Mouse (Mus musculus) stomach, embryonic 14.5 days (tissue): ENCODE results near the gene Acap1. TPM values are rescaled to one million over a fixed set of nuclear protein-coding genes. Genes with fewer than 3 reads are reported as not detected.

Experiments
- ATAC-seq: fragments of 200-750 bp; cut with Nextera tagmentation; 2 replicates; pipeline ENCODE4 v1.8.0; 2017; ENCODE audit warnings: low read depth, moderate TSS enrichment; ENCODE audit not compliant: insufficient number of reproducible peaks, insufficient read depth, low FRiP score
- H3K27ac ChIP-seq: fragments of 300-500 bp; sonication (generic); 2 replicates; pipeline ENCODE4 v1.5.1; 2014; ENCODE audit warnings: mild to moderate bottlenecking, low read length, moderate library complexity, mixed read lengths
- H3K27me3 ChIP-seq: fragments of 300-500 bp; sonication (generic); 2 replicates; pipeline ENCODE4 v1.6.1; 2014; ENCODE audit warnings: low read length, control low read depth, mixed read lengths; ENCODE audit not compliant: control insufficient read depth, insufficient read depth
- H3K36me3 ChIP-seq: fragments of 300-500 bp; sonication (generic); 2 replicates; pipeline ENCODE4 v1.6.1; 2014; ENCODE audit warnings: mild to moderate bottlenecking, control low read depth, low read length, moderate library complexity, mixed read lengths; ENCODE audit not compliant: control insufficient read depth, insufficient read depth
- H3K4me1 ChIP-seq: fragments of 300-500 bp; sonication (generic); 2 replicates; pipeline ENCODE4 v1.6.1; 2014; ENCODE audit warnings: low read length, control low read depth, mixed read lengths; ENCODE audit not compliant: control insufficient read depth, insufficient read depth
- H3K4me2 ChIP-seq: fragments of 300-500 bp; sonication (generic); replicated peaks from 2 replicates; pipeline ENCODE4 v1.6.1; 2014; ENCODE audit warnings: low read depth, low read length, control low read depth
- H3K4me3 ChIP-seq: fragments of 300-500 bp; sonication (generic); 2 replicates; pipeline ENCODE4 v1.5.1; 2014; ENCODE audit warnings: low read depth, low read length, control low read depth
- H3K9ac ChIP-seq: fragments of 300-500 bp; sonication (generic); replicated peaks from 2 replicates; pipeline ENCODE4 v1.6.1; 2014; ENCODE audit warnings: low read depth, mild to moderate bottlenecking, control low read depth, low read length, moderate library complexity, mixed read lengths
- H3K9me3 ChIP-seq: fragments of 300-500 bp; sonication (generic); 2 replicates; pipeline ENCODE4 v1.6.1; 2016; ENCODE audit warnings: low read depth, low read length, control low read depth; ENCODE audit not compliant: control insufficient read depth
- WGBS: fragments of 180-500 bp; shearing (Covaris S2); extraction: QIAGEN DNeasy Blood & Tissue Kit; methylation state at CpG from one replicate; pipeline ENCODE4 v1.1.7; 2014; 5-methylcytosine and 5-hydroxymethylcytosine counted together
- polyA plus RNA-seq: library from polyadenylated mRNA; unstranded; fragments of >200 nt; fragmentation: Nextera tagmentation; extraction: Ambion mirVana; gene quantifications from 2 replicates; pipeline ENCODE4 v1.2.1, GENCODE M21; 2014

Gene Acap1
- polyA plus RNA-seq, 1 experiment from 2014 or later: 3.5 TPM

- Histone ChIP-seq H3K4me3 (no peak overlapping the region), H3K4me1 (peaks cover 11% of the 10 kb centered on the region), H3K27me3 (no peaks in the 10 kb centered on the region), H3K36me3 (peaks cover 28% of the 10 kb centered on the region; the same call in 1 of the 2 replicates), H3K9me3 (no peaks in the 10 kb centered on the region), H3K27ac (no peak overlapping the region), H3K4me2 (no peak overlapping the region), H3K9ac (no peak overlapping the region)
- WGBS: 66% methylated on average over 8 of the region's 8 CpGs
- ATAC-seq: no peak
Observed at GRCm38 (mm10) chr11:69850754-69851153, 44.6 kb downstream of the Acap1 start.

- H3K27me3 ChIP-seq: no peaks in the 10 kb centered on the region
- H3K4me2 ChIP-seq: no peak overlapping the region
- no peak overlapping the region for H3K9ac ChIP-seq
- H3K36me3 ChIP-seq: peaks cover 28% of the 10 kb centered on the region; the same call in 1 of the 2 replicates
- WGBS: 90% methylated on average over 15 of the region's 15 CpGs
- H3K9me3 ChIP-seq: no peaks in the 10 kb centered on the region
- no peak for ATAC-seq
- no peak overlapping the region for H3K4me3 ChIP-seq
- H3K27ac ChIP-seq: no peak overlapping the region
- peaks cover 18% of the 10 kb centered on the region for H3K4me1 ChIP-seq
Observed at GRCm38 (mm10) chr11:69849884-69850283, 45.5 kb downstream of the Acap1 start.

- Histone ChIP-seq H3K27me3 (no peaks in the 10 kb centered on the region), H3K9ac (no peak overlapping the region), H3K4me1 (peaks cover 18% of the 10 kb centered on the region), H3K36me3 (peaks cover 28% of the 10 kb centered on the region; the same call in 1 of the 2 replicates), H3K4me3 (no peak overlapping the region), H3K9me3 (no peaks in the 10 kb centered on the region), H3K4me2 (no peak overlapping the region), H3K27ac (no peak overlapping the region)
- 89% methylated on average over 9 of the region's 9 CpGs for WGBS
- no peak for ATAC-seq
Observed at GRCm38 (mm10) chr11:69849128-69849527, 46.2 kb downstream of the Acap1 start.

- Histone ChIP-seq H3K27ac (no peak overlapping the region), H3K9ac (no peak overlapping the region), H3K4me3 (no peak overlapping the region), H3K36me3 (peaks cover 28% of the 10 kb centered on the region; the same call in 1 of the 2 replicates), H3K4me2 (peak overlapping the region; percentile 89), H3K27me3 (no peaks in the 10 kb centered on the region), H3K4me1 (peaks cover 18% of the 10 kb centered on the region), H3K9me3 (no peaks in the 10 kb centered on the region)
- ATAC-seq: no peak
- WGBS: 92% methylated on average over 6 of the region's 6 CpGs
Observed at GRCm38 (mm10) chr11:69848021-69848420, 47.3 kb downstream of the Acap1 start.

- peak overlapping the region; percentile 82 for H3K9ac ChIP-seq
- H3K9me3 ChIP-seq: no peaks in the 10 kb centered on the region
- peak; percentile 38 for ATAC-seq
- peaks cover 18% of the 10 kb centered on the region for H3K4me1 ChIP-seq
- H3K4me2 ChIP-seq: peak overlapping the region; percentile 89
- peak overlapping the region; percentile 82 for H3K4me3 ChIP-seq
- H3K36me3 ChIP-seq: peaks cover 28% of the 10 kb centered on the region; the same call in 1 of the 2 replicates
- 10% methylated on average over 37 of the region's 37 CpGs for WGBS
- H3K27me3 ChIP-seq: no peaks in the 10 kb centered on the region
- H3K27ac ChIP-seq: peak overlapping the region; percentile 96
Observed at GRCm38 (mm10) chr11:69846738-69847688, 48.3 kb downstream of the Acap1 start.

GRCm38 (mm10) chr11:69846198-69846680 lies 49.1 kb downstream of the Acap1 start, which contains the start of gene Plscr3:
TSS of gene Plscr3 (plus strand) at chr11:69846376.
- peaks cover 18% of the 10 kb centered on the region for H3K4me1 ChIP-seq
- peaks cover 22% of the 10 kb centered on the region; the same call in 1 of the 2 replicates for H3K36me3 ChIP-seq
- H3K9me3 ChIP-seq: no peaks in the 10 kb centered on the region
- peak within 1 kb of the TSS; percentile 82 for H3K9ac ChIP-seq
- ATAC-seq: peak; percentile 93
- peak within 1 kb of the TSS; percentile 89 for H3K4me2 ChIP-seq
- H3K4me3 ChIP-seq: peak within 1 kb of the TSS; percentile 82
- H3K27me3 ChIP-seq: no peaks in the 10 kb centered on the region
- WGBS: 2% methylated on average over 37 of the region's 38 CpGs
- H3K27ac ChIP-seq: peak within 1 kb of the TSS; percentile 96

- ATAC-seq: no peak
- Histone ChIP-seq H3K9ac (peak overlapping the region; percentile 22; the same call in 1 of the 2 replicates), H3K27me3 (no peaks in the 10 kb centered on the region), H3K4me1 (peaks cover 27% of the 10 kb centered on the region), H3K4me3 (peak overlapping the region; percentile 74), H3K27ac (peak overlapping the region; percentile 62), H3K36me3 (0 out of 2 replicates have a peak, but pooled peaks cover 2% of the 10 kb centered on the region), H3K4me2 (peak overlapping the region; percentile 64), H3K9me3 (no peaks in the 10 kb centered on the region)
- 2% methylated on average over 7 of the region's 7 CpGs for WGBS
Observed at GRCm38 (mm10) chr11:69838714-69839104, 56.6 kb downstream of the Acap1 start.

- H3K4me2 ChIP-seq: peak within 1 kb of the TSS; percentile 64
- H3K4me1 ChIP-seq: peaks cover 28% of the 10 kb centered on the region
- H3K9me3 ChIP-seq: no peaks in the 10 kb centered on the region
- ATAC-seq: peak; percentile 90
- peak within 1 kb of the TSS; percentile 74 for H3K4me3 ChIP-seq
- 0% methylated on average over 34 of the region's 34 CpGs for WGBS
- H3K27ac ChIP-seq: peak within 1 kb of the TSS; percentile 89
- peak within 1 kb of the TSS; percentile 69 for H3K9ac ChIP-seq
- no peaks in the 10 kb centered on the region for H3K27me3 ChIP-seq
- H3K36me3 ChIP-seq: peaks cover 6% of the 10 kb centered on the region; the same call in 1 of the 2 replicates
Observed at GRCm38 (mm10) chr11:69837952-69838713, 57.2 kb downstream of the Acap1 start, which contains the start of gene Tmem256. TSS of gene Tmem256 (plus strand) at chr11:69838514.
